Mouse (Mus musculus) forebrain, embryonic 14.5 days (tissue): ENCODE measurements at regions not wholly inside any gene's neighbourhood (a gene's known extent, or its start where the extent isn't known, plus 50 kb on each side); places are given as distances from the start of the nearest gene placed in this dataset.

Experiments used
- ATAC-seq: fragments of 200-750 bp; cut with Nextera tagmentation; 2 replicates; pipeline ENCODE4 v1.8.0; 2017; ENCODE audit warnings: mild to moderate bottlenecking, moderate library complexity
- DNase-seq: peaks from one replicate; pipeline ENCODE4 v3.0.0-alpha.2; 2015; ENCODE audit warnings: low spot score
- H3K27ac ChIP-seq: fragments of 300-500 bp; sonication (generic); 2 replicates; pipeline ENCODE4 v1.5.1; 2014; ENCODE audit warnings: low read depth, mild to moderate bottlenecking, control low read depth, low read length, moderate library complexity
- H3K27me3 ChIP-seq: fragments of 300-500 bp; sonication (generic); replicated peaks from 2 replicates; pipeline ENCODE4 v1.6.1; 2014; ENCODE audit warnings: low read length, control low read depth, mixed read lengths; ENCODE audit not compliant: control insufficient read depth, insufficient read depth
- H3K36me3 ChIP-seq: fragments of 300-500 bp; sonication (generic); 2 replicates; pipeline ENCODE4 v1.6.1; 2014; ENCODE audit warnings: low read length, control low read depth; ENCODE audit not compliant: control insufficient read depth, insufficient read depth
- H3K4me1 ChIP-seq: fragments of 300-500 bp; sonication (generic); 2 replicates; pipeline ENCODE4 v1.6.1; 2014; ENCODE audit warnings: antibody characterized with exemption, low read length, control low read depth; ENCODE audit not compliant: control insufficient read depth, insufficient read depth
- H3K4me2 ChIP-seq: fragments of 300-500 bp; sonication (generic); 2 replicates; pipeline ENCODE4 v1.6.1; 2014; ENCODE audit warnings: mild to moderate bottlenecking, control low read depth, low read length
- H3K4me3 ChIP-seq: fragments of 300-500 bp; sonication (generic); 2 replicates; pipeline ENCODE4 v1.5.1; 2014; ENCODE audit warnings: low read depth, low read length, control low read depth
- H3K9ac ChIP-seq: fragments of 300-500 bp; sonication (generic); 2 replicates; pipeline ENCODE4 v1.6.1; 2014; ENCODE audit warnings: mild to moderate bottlenecking, low read length, control low read depth, moderate library complexity
- H3K9me3 ChIP-seq: fragments of 300-500 bp; sonication (generic); replicated peaks from 2 replicates; pipeline ENCODE4 v1.6.1; 2016; ENCODE audit warnings: low read length, control low read depth, mixed read lengths; ENCODE audit not compliant: control insufficient read depth
- WGBS: fragments of 180-500 bp; shearing (Covaris S2); extraction: QIAGEN DNeasy Blood & Tissue Kit; methylation state at CpG from one replicate; pipeline ENCODE4 v1.1.7; 2014; 5-methylcytosine and 5-hydroxymethylcytosine counted together

DNA sequence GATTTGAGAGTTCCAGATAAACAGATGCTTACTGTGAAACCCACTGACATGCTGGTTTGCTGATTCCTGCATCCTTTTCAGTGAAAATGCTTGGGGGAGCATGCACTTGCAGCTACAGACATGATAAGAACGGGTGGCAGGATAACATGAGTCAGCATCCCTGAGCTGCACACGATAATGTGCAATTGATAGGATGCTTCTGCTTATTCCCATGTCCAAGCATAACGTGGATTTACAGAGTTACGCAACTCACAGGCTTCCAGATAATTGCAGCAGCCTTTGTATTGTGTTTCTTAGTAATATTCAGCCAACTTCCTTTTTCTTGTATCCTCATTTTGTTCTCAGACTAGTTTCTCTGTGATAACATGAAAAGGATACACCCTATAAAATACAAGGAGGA, 245.7 kb downstream of the Flrt2 start:
- DNase-seq: no peak
- 79% methylated on average over 4 of the region's 4 CpGs for WGBS
- ATAC-seq: no peak

DNA sequence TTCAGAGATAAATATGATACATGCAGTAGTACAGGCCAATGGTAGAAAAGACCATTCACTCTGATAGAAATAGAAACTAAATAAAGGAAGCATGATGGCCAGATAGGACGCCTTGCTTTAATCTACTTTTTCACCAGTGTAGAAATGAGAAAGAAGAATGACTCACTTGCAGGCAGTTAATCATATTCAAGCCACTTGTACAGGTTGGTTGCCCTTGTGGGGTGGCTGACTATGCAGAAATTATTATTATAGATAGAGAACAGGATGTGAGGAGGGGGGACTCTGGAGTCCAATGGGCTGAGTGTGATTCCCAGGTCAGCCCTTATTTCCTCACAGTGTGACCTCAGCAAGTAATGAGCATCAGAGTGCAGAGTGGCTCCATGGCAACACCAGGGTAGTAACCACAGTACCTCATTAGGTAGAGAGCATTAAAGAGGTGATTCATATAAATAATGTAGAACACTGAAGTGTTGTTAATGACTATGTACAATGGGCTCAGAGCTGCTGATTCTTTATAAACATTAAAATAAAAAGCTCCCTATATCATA, 248.5 kb downstream of the Flrt2 start:
- no peaks in the 10 kb centered on the region for H3K9me3 ChIP-seq
- WGBS: 67% methylated on average over 1 of the region's 1 CpGs
- H3K4me3 ChIP-seq: no peak overlapping the region
- no peak overlapping the region for H3K27ac ChIP-seq
- H3K4me1 ChIP-seq: no peaks in the 10 kb centered on the region
- no peaks in the 10 kb centered on the region for H3K36me3 ChIP-seq
- H3K4me2 ChIP-seq: no peak overlapping the region
- H3K27me3 ChIP-seq: no peaks in the 10 kb centered on the region
- DNase-seq: no peak
- 0 out of 2 replicates have a peak, but pooled peaks have one; percentile 29 for ATAC-seq
- no peak overlapping the region for H3K9ac ChIP-seq

More for the DNA sequence above, 245.7 kb downstream of the Flrt2 start:
- no peak overlapping the region for H3K27ac ChIP-seq
- no peaks in the 10 kb centered on the region for H3K36me3 ChIP-seq
- no peak overlapping the region for H3K9ac ChIP-seq
- no peaks in the 10 kb centered on the region for H3K9me3 ChIP-seq
- H3K4me3 ChIP-seq: no peak overlapping the region
- H3K4me2 ChIP-seq: no peak overlapping the region
- no peaks in the 10 kb centered on the region for H3K4me1 ChIP-seq
- H3K27me3 ChIP-seq: no peaks in the 10 kb centered on the region

DNA sequence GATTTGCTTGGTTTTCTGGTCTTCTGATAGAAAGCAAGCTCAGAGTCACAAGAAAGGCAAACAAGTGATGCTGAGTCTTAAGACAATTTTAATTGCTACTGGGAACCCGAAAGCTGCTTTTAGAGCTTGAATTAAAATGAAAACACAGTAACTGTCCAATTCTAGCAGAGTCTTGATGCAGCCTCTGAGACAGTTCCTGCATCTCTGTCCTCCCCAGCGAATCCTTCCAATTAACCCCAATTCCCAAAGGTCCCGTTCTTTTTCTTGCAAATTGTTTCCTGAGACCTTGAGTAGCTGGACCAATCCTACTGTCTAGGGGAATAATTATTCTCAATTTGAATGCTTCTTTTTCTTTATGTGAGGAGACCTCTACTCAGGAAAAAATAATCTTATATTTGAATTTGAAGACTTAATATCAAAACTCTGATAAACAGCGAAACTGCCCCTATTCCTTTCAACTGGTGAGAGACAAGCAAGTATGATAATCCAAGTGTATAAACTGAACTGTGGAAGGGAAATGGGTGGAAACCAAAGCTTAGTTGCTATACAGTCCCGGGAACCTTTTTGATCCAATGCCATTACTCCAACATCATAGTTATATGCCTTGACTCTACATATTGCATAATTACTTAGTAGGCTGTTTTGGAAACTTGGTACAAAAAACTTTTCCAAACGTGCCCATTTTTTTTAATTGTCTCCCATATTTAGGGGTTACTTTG, 267.9 kb downstream of the Flrt2 start:
- no peaks in the 10 kb centered on the region for H3K27me3 ChIP-seq
- 9% methylated on average over 6 of the region's 6 CpGs for WGBS
- H3K9ac ChIP-seq: no peak overlapping the region
- no peaks in the 10 kb centered on the region; the same call in 1 of the 2 replicates for H3K4me1 ChIP-seq
- H3K27ac ChIP-seq: no peak overlapping the region
- no peak overlapping the region for H3K4me2 ChIP-seq
- ATAC-seq (peak; percentile 68; the same call in 1 of the 2 replicates), DNase-seq (peak; percentile 19)
- no peaks in the 10 kb centered on the region for H3K9me3 ChIP-seq
- H3K4me3 ChIP-seq: no peak overlapping the region
- no peaks in the 10 kb centered on the region for H3K36me3 ChIP-seq

DNA sequence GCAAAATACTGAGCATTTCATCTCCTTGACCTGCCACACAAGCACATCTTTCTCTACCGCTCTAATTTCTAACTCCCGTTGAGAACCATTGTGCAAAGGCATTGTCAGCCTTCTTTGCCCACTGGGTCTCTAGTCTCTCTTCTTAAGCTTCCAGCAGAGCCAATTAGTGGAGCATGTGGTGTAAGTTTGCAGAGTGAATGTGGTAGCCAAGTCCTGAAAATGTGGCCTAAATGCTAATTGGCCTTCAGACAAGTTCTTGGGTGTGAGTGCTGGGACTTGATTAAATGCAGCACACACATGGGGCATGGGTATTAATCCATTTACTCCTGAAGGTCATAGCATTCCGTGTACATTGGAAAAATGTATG, 268.5 kb downstream of the Flrt2 start:
- WGBS: 3% methylated on average over 3 of the region's 3 CpGs

DNA sequence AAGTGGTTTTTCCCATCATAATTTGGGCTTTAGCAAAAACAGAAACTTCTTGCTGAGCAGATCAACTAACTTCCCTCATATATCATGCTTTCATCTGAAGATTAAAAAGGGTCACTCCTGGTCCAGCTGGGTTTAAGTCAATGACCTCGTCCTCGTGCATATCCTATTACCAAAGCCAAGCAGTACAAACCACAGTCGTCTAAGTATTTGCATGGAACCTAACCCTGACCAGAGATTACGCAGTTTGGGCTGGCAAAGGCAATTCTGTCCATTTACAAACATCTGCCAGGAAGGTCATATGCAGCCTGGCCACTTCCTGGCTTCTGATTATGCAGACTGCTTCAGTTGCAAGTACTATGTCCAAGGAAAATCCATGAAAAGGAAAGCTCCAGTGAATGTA, 270.8 kb downstream of the Flrt2 start:
- no peak overlapping the region for H3K4me2 ChIP-seq
- ATAC-seq (no peak), DNase-seq (no peak)
- H3K4me1 ChIP-seq: no peaks in the 10 kb centered on the region; the same call in 1 of the 2 replicates
- no peak overlapping the region for H3K9ac ChIP-seq
- 77% methylated on average over 4 of the region's 4 CpGs for WGBS
- H3K4me3 ChIP-seq: no peak overlapping the region
- no peak overlapping the region for H3K27ac ChIP-seq
- H3K36me3 ChIP-seq: no peaks in the 10 kb centered on the region
- no peaks in the 10 kb centered on the region for H3K27me3 ChIP-seq
- H3K9me3 ChIP-seq: no peaks in the 10 kb centered on the region

More for the DNA sequence above, 268.5 kb downstream of the Flrt2 start:
- no peaks in the 10 kb centered on the region for H3K27me3 ChIP-seq
- H3K27ac ChIP-seq: no peak overlapping the region
- no peaks in the 10 kb centered on the region for H3K36me3 ChIP-seq
- H3K4me3 ChIP-seq: no peak overlapping the region
- peak; percentile 89 for ATAC-seq
- H3K9ac ChIP-seq: no peak overlapping the region
- H3K9me3 ChIP-seq: no peaks in the 10 kb centered on the region
- no peaks in the 10 kb centered on the region; the same call in 1 of the 2 replicates for H3K4me1 ChIP-seq
- DNase-seq: peak; percentile 85
- no peak overlapping the region for H3K4me2 ChIP-seq

DNA sequence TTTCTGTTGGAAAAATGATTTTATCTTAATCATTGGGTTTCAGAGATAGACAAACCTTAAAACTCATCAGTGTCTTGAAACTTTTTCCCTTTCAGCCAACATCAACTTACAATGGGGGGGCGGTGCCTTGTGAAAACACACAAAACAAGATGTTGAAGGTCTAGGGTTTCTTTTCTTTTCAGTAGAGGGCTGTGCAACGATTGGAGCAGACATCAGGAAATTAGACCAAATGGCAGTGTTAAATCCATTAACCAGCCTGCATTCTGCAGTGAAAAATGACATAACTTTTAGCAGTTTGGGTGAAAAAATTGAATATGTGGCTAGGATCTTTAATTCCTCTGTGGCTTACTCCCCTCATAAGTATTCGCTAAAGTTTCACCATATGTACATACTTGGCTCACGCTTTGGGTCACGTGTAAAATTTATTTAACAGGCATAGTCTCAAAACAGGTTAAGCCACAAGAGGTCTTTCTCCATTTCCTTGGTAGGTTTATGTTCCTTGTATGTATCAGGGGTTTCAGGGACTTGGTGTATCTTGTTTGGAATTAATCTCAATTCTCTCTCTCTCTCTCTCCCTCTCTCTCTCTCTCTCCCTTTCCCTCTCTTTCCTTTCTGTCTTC, 296.8 kb downstream of the Flrt2 start:
- Histone ChIP-seq H3K4me1 (no peaks in the 10 kb centered on the region), H3K36me3 (no peaks in the 10 kb centered on the region), H3K9me3 (no peaks in the 10 kb centered on the region), H3K27ac (no peak overlapping the region), H3K27me3 (no peaks in the 10 kb centered on the region), H3K4me2 (no peak overlapping the region), H3K4me3 (no peak overlapping the region), H3K9ac (no peak overlapping the region)
- 79% methylated on average over 5 of the region's 5 CpGs for WGBS
- no peak for ATAC-seq
- no peak for DNase-seq

DNA sequence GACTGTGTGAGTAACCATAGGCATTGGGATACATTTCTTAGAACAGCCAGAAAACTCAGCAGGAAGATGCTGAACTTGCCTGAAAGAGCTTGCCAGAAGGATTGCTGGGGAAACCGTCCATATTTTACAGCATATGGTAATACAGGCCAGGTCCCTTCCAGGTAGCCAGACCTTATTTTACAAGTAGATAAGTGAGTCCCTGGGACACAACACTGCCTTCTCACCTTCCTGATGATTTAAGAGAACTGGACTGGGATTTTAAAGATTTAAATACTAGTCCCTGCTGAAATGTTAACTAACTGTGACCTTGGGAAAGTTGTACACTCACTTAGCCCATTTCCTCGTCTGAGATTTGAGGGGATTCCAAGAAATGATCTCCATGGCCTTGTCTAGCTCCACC, 302.9 kb downstream of the Flrt2 start:
- no peaks in the 10 kb centered on the region for H3K9me3 ChIP-seq
- no peaks in the 10 kb centered on the region for H3K36me3 ChIP-seq
- no peaks in the 10 kb centered on the region for H3K4me1 ChIP-seq
- ATAC-seq (no peak), DNase-seq (no peak)
- no peak overlapping the region for H3K4me3 ChIP-seq
- H3K4me2 ChIP-seq: no peak overlapping the region
- no peaks in the 10 kb centered on the region for H3K27me3 ChIP-seq
- H3K27ac ChIP-seq: no peak overlapping the region
- WGBS: 65% methylated on average over 2 of the region's 2 CpGs
- H3K9ac ChIP-seq: no peak overlapping the region

DNA sequence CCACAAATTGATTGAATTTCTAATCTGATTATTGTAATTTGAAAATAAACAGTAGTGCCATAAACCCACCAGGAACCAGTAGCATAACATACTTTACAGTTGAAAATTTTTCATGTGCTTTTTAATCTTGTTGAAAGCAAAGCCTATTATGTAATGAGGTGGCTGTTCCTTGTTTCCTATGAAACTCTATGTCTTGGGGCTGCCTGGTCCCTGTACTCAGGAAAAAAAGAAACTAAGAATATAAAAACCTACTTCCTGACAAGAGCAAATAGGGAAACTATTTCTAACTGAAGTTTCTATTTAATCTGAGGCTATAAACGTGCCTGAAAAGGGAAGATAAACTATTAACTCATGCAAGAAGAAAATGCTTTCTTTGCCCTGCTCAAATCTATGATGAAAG, 338.2 kb downstream of the Flrt2 start:
- no peak overlapping the region for H3K27ac ChIP-seq
- no peak overlapping the region for H3K4me2 ChIP-seq
- H3K4me3 ChIP-seq: no peak overlapping the region
- DNase-seq (no peak), ATAC-seq (no peak)
- H3K4me1 ChIP-seq: no peaks in the 10 kb centered on the region
- H3K36me3 ChIP-seq: no peaks in the 10 kb centered on the region
- H3K9me3 ChIP-seq: no peaks in the 10 kb centered on the region
- WGBS: 50% methylated on average over 1 of the region's 1 CpGs
- H3K9ac ChIP-seq: no peak overlapping the region
- H3K27me3 ChIP-seq: no peaks in the 10 kb centered on the region

DNA sequence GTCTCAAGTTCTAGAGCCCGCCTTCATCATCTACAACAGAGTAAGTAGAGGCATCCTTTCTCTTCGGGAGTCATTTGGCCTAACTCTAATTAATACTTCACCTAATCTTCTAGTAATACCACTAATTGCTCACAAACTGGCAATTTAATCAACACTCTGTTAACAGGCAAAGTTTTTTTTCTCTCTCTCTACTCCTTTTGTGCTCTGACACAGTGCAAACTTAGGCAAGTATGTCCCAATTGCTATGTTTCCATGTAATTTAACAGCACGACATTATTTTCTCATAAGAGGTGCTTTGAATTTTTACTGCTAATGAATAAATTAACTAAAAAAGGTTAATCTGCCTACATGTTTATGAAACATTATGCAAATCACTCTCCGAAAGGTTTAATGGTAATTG, 383.3 kb downstream of the Flrt2 start:
- ATAC-seq (peak; percentile 52), DNase-seq (peak; percentile 44)
- Histone ChIP-seq H3K27me3 (no peaks in the 10 kb centered on the region), H3K4me3 (no peak overlapping the region), H3K36me3 (no peaks in the 10 kb centered on the region), H3K4me2 (no peak overlapping the region), H3K4me1 (no peaks in the 10 kb centered on the region), H3K27ac (no peak overlapping the region), H3K9ac (no peak overlapping the region), H3K9me3 (no peaks in the 10 kb centered on the region)
- 24% methylated on average over 4 of the region's 4 CpGs for WGBS
